Mouse (Mus musculus) mature B cell (primary cell): ENCODE results near the gene Smoc2.

ENCODE experiments used
- in situ Hi-C: fragments of 300-500 bp; cut with MboI; formaldehyde crosslinking; loops from 2 replicates; pipeline ENCODE4 v1.14.3; 2019

Gene Smoc2

DNA sequence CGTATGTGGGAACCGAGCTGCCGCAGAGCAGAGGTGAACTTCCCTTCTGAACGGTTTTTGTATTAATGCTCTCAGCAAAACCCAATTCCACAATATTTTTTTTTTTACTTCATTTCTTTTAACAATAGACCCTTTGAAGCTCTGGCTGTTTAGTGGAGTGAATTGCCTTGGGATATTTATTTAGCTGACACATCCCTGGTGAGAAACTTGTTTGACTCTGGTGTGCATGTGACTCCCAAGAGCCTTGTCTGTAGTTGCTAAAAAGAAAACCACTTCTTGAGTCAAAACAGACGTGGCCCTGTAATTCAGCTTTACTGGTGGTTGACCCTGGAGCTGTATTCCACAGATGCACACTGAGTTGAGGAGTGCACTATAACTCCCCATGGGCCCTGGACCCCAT, 135.2 kb downstream of the Smoc2 start:
- in situ Hi-C loops: no loop called here

DNA sequence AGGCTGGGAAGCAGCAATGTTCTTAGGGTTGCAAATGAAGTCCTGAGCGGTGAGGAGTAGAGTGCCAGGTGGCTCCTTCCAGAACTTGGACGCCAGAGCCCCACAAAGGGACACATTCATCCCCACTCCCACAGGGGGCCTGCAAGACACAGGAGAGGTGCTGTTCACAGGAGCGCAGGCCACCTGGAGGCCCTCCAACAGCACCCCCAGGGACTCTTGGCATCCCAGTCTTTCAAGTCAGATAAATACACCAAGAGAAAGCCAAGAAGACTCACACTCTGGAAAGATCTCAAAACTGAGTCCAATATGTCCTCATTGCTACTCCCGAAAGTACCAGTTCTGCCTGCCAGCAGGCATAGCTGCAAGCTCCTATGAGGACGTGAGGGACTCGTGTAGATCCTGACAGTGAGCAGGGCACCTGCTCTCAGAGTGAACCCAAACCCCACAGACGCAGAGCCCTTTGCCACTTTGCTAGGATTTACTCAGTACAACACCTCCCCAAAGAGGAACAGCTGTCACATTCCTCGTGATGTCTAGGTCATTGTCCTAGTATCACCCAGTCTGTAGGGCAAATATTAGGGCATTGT, 141.2 kb downstream of the Smoc2 start:
- in situ Hi-C loops: no loop called here

DNA sequence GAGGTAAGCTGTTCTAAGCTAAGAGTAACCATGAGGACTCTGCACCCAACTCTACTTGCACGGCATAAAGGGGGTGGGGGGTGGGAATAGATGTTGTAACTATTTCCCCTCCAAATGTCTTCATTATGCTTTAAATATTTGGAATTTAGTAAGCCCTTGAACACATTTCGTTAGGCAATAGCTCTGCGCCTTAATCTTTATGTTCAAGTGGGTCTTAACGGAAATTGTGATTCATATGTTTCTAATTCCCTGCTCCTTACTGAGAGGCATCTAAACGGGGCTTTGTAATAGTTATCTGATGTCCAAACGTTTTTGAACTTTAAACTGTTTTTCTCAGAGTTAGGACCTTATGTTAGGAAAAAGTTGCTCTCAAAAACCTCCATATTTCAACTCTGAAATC, 147.2 kb downstream of the Smoc2 start:
- in situ Hi-C loops: no loop called here

DNA sequence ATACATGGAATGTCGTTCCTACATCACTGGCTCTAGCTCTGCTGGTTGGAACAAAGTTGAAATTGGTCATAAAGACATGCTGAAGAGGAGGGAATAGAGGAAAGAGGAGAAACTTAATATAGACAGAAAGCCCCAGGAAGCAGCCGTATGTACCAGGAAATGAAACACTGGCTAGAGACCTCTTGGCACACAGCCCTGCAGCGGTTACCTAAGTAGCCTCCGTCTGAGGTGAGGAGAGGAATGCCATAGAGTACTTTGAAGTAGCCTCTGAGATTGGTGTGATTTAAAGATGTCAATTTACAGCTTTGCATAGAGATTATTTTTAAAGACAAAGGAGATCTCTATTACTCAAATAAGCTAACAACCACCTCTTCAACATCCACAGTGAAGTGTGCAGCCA, 155.4 kb downstream of the Smoc2 start:
- in situ Hi-C loops: no loop called here

DNA sequence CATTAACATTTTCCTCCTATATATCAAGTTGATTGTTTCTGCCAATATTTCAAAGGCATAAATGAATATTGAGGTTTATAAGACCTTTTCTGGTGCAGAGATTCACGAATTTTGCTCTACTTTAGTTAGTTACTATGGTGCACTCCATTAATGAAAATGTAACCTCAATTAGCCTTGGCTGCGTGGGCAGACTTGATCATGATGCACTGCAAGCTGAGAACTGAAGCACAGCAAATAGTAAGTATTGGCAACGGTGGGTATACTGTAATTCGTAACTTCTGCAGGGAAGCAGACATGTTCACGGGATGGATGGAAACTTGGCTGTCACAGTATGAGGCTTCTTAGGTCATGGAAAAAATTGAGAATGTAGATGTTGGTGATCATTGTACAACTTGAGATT, 166.3 kb downstream of the Smoc2 start:
- in situ Hi-C loops: no loop called here

DNA sequence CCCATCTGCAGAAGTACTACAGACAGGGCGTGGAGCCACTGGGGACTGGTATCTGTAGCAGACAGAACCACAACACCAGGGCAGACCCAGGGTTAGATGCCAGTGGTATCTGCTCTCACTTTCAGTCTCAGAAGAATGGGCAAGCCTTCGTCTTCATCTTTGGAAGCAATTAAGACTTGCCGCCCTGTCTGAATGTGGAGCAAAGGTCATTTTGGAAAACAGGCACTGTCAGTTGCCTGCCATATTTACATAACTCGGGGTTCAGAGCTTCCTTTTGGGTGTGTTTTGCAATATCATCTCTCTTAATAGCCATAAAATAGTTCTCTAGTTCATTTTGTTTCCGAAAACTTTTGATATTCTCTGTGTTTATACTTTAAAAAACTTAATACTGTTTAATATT, 168.0 kb downstream of the Smoc2 start:
- in situ Hi-C loops: no loop called here
